Mouse (Mus musculus) liver, adult 2 months (tissue): ENCODE results near the gene Trpv5.

ENCODE experiments used
- CTCF ChIP-seq: fragments of 200-500 bp; IDR thresholded peaks from 2 replicates; pipeline ENCODE4 v1.5.1; 2011; ENCODE audit warnings: low read depth, low read length, control low read depth
- POLR2A ChIP-seq: fragments of 200-500 bp; IDR thresholded peaks from 2 replicates; pipeline ENCODE4 v1.6.1; 2011; ENCODE audit warnings: low read length, control low read depth; ENCODE audit not compliant: insufficient read depth; ENCODE audit errors: extremely low read depth

DNA sequence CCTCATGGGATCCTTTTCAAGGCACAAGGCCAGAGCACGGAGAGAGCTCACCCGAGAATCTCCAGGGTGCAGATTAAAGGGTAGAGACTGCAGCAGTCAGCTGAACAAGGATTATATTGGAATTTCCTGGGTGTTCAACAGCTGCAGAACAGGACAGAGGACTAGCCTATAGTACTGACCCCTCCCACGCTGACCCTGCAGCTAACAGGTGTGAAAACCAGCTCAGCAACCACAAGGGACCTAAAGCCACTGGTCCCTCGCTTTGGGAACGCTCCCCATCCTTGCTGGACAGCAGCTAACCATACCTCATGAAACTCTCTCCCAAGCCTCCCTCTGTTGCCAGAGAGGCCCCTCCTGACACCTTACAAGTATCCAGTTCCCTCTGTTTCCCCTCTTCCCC, 72.9 kb downstream of the Trpv5 start:
- TF ChIP-seq CTCF = no peak
- TF ChIP-seq POLR2A = no peak
